Mouse (Mus musculus) forebrain, embryonic 13.5 days (tissue): ENCODE data around the gene Slc25a35. TPM values are rescaled to one million over a fixed set of nuclear protein-coding genes. Genes with fewer than 3 reads are reported as not detected.
"Not testable (repeated sequence)": the region's sequence is repeated elsewhere in the genome, so short reads cannot be mapped to it uniquely, and the experiment has no call there.

Source experiments
- ATAC-seq: fragments of 200-750 bp; cut with Nextera tagmentation; 2 replicates; pipeline ENCODE4 v1.8.0; 2017
- H3K27ac ChIP-seq: fragments of 300-500 bp; sonication (generic); 2 replicates; pipeline ENCODE4 v1.5.1; 2015; ENCODE audit warnings: inconsistent platforms, mild to moderate bottlenecking, moderate library complexity
- H3K27me3 ChIP-seq: fragments of 300-500 bp; sonication (generic); 2 replicates; pipeline ENCODE4 v1.6.1; 2015; ENCODE audit warnings: mild to moderate bottlenecking, inconsistent platforms
- H3K36me3 ChIP-seq: fragments of 300-500 bp; sonication (generic); 2 replicates; pipeline ENCODE4 v1.6.1; 2015; ENCODE audit warnings: mild to moderate bottlenecking, inconsistent platforms; ENCODE audit not compliant: poor library complexity, severe bottlenecking
- H3K4me1 ChIP-seq: fragments of 300-500 bp; sonication (generic); 2 replicates; pipeline ENCODE4 v1.6.1; 2015; ENCODE audit warnings: inconsistent platforms
- H3K4me2 ChIP-seq: fragments of 300-500 bp; sonication (generic); 2 replicates; pipeline ENCODE4 v1.6.1; 2015; ENCODE audit warnings: inconsistent platforms, mild to moderate bottlenecking, moderate library complexity
- H3K4me3 ChIP-seq: fragments of 300-500 bp; sonication (generic); 2 replicates; pipeline ENCODE4 v1.5.1; 2015; ENCODE audit warnings: mild to moderate bottlenecking, inconsistent platforms
- H3K9ac ChIP-seq: fragments of 300-500 bp; sonication (generic); 2 replicates; pipeline ENCODE4 v1.6.1; 2015; ENCODE audit warnings: mild to moderate bottlenecking, inconsistent platforms
- H3K9me3 ChIP-seq: fragments of 300-500 bp; sonication (generic); replicated peaks from 2 replicates; pipeline ENCODE4 v1.6.1; 2016; ENCODE audit warnings: inconsistent platforms
- WGBS: fragments of 180-500 bp; shearing (Covaris S2); methylation state at CpG from one replicate; pipeline ENCODE4 v1.1.7; 2015; 5-methylcytosine and 5-hydroxymethylcytosine counted together
- polyA plus RNA-seq: library from polyadenylated mRNA; unstranded; fragments of >200 nt; fragmentation: Nextera tagmentation; extraction: Ambion mirVana; gene quantifications from 2 replicates; pipeline ENCODE4 v1.2.1, GENCODE M21; 2015

Gene Slc25a35
- polyA plus RNA-seq, 1 experiment from 2014 or later: 1.2 TPM

GRCm38 (mm10) chr11:68963405-68963804, 4.5 kb upstream of the Slc25a35 start:
- H3K27me3 ChIP-seq: peaks cover 8% of the 10 kb centered on the region; the same call in 1 of the 2 replicates
- ATAC-seq: no peak
- H3K4me2 ChIP-seq: no peak overlapping the region
- H3K36me3 ChIP-seq: no peaks in the 10 kb centered on the region
- H3K4me1 ChIP-seq: peaks cover 10% of the 10 kb centered on the region
- H3K27ac ChIP-seq: no peak overlapping the region
- 82% methylated on average over 2 of the region's 2 CpGs for WGBS
- H3K9me3 ChIP-seq: no peaks in the 10 kb centered on the region
- no peak overlapping the region for H3K4me3 ChIP-seq
- no peak overlapping the region for H3K9ac ChIP-seq

DNA sequence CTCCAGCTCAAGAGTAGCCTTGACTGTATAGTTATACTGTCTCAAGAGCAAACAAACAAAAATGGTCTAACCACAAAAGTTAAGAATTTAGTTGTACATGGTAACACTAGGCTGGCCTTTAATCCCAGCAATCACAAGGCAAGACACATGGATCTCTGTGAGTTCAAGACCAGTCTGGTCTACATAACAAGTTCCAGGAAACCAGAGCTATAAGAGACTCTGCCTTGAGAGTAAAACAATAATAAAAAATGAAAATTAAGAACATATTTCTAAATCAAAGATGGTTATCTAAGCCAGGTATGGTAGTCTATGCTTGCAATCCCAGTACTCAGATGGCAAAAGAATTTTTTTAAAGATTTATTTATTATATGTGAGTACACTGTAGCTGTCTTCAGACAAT, 2.9 kb upstream of the Slc25a35 start:
- Histone ChIP-seq H3K27ac (no peak overlapping the region), H3K36me3 (no peaks in the 10 kb centered on the region), H3K4me1 (peaks cover 13% of the 10 kb centered on the region), H3K27me3 (peaks cover 13% of the 10 kb centered on the region; the same call in 1 of the 2 replicates), H3K9ac (no peak overlapping the region), H3K4me2 (no peak overlapping the region), H3K4me3 (no peak overlapping the region), H3K9me3 (no peaks in the 10 kb centered on the region)
- no peak for ATAC-seq

DNA sequence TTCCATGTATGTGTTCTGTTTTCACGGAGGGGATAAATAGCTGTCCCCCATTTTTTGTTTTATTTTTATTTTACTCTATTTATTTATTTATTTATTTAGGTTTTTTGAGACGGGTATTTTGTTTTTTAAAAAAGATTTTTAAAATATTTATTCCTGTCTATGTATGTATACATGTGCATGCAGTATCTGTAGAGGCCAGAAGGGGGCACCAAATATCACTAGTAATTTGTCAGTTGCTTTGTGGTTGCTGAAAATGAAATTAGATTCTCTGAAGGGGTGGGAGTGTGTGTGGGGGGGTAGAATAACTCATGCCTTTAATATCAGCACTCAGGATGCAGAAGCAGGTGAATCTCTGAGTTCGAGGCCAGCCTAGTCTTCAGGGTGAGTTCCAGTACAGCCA, 2.1 kb upstream of the Slc25a35 start:
- peaks cover 13% of the 10 kb centered on the region; the same call in 1 of the 2 replicates for H3K27me3 ChIP-seq
- H3K27ac ChIP-seq: no peak overlapping the region
- no peaks in the 10 kb centered on the region for H3K36me3 ChIP-seq
- WGBS: 32% methylated on average over 3 of the region's 3 CpGs
- no peak overlapping the region for H3K4me3 ChIP-seq
- H3K9ac ChIP-seq: no peak overlapping the region
- no peaks in the 10 kb centered on the region for H3K9me3 ChIP-seq
- H3K4me1 ChIP-seq: peaks cover 13% of the 10 kb centered on the region
- H3K4me2 ChIP-seq: no peak overlapping the region
- ATAC-seq: no peak

- Histone ChIP-seq H3K4me2 (no peak overlapping the region), H3K36me3 (no peaks in the 10 kb centered on the region), H3K4me1 (peaks cover 13% of the 10 kb centered on the region), H3K27me3 (peaks cover 13% of the 10 kb centered on the region; the same call in 1 of the 2 replicates), H3K4me3 (no peak overlapping the region), H3K9me3 (no peaks in the 10 kb centered on the region), H3K27ac (no peak overlapping the region), H3K9ac (no peak overlapping the region)
- ATAC-seq: no peak
- 46% methylated on average over 1 of the region's 1 CpGs for WGBS
These were observed 1.4 kb upstream of the Slc25a35 start for GRCm38 (mm10) chr11:68966554-68966953.

GRCm38 (mm10) chr11:68968752-68969151, 821 bp downstream of the Slc25a35 start:
- Histone ChIP-seq H3K9me3 (no peaks in the 10 kb centered on the region), H3K27me3 (peaks cover 8% of the 10 kb centered on the region; the same call in 1 of the 2 replicates), H3K27ac (no peak overlapping the region), H3K4me1 (peaks cover 20% of the 10 kb centered on the region), H3K4me3 (0 out of 2 replicates have a peak overlapping the region, but pooled peaks have one; percentile 64), H3K36me3 (no peaks in the 10 kb centered on the region), H3K4me2 (peak overlapping the region; percentile 93), H3K9ac (peak overlapping the region; percentile 35)
- WGBS: 85% methylated on average over 11 of the region's 11 CpGs
- no peak for ATAC-seq

GRCm38 (mm10) chr11:68970232-68970631, 2.3 kb downstream of the Slc25a35 start:
- 72% methylated on average over 4 of the region's 4 CpGs for WGBS
- Histone ChIP-seq H3K4me3 (no peak overlapping the region), H3K4me1 (peaks cover 20% of the 10 kb centered on the region), H3K36me3 (no peaks in the 10 kb centered on the region), H3K27ac (no peak overlapping the region), H3K27me3 (peaks cover 8% of the 10 kb centered on the region; the same call in 1 of the 2 replicates), H3K9ac (no peak overlapping the region), H3K4me2 (no peak overlapping the region), H3K9me3 (no peaks in the 10 kb centered on the region)
- no peak for ATAC-seq

DNA sequence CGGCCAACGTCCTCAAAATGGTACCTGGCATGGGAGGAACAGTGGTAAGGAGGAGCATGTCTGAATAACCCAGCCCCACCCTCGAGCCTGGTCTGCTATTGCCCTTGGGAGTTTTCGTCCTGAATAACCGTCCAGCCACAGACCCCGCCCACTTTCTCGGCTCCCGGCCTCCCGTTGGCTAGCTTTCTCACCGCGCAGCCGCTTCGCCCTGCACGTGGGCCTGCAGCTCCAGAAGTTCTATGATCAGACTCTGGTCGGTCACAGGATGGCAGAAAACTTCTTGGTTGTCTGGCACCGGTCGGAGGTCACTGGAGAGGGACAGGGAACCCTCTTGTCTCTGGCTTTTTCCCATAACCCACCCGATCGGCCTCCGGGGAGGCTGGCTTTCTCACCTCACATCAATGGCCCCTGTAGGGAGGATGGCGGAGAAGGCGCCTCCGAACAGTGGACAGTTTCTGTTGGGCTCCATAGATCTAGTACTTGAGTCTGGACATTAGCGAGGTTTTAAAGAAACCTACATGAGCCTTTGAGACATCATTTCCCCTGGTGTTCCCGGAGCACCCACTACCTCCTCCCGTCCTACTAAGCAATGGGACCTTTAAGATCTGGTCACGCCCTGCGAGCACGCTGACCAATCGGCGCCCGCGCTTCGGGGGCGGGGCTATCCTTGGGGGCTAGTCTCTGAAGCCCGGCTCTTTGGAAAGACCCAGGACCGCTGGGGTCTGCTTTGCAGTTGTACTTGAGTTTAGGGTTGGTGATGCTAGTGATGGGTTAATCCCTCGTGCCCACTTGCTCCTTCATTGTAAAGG, 5.5 kb downstream of the Slc25a35 start:
- H3K27me3 ChIP-seq, H3K36me3 ChIP-seq, H3K9me3 ChIP-seq, H3K4me1 ChIP-seq, H3K27ac ChIP-seq: not testable (repeated sequence)
- Histone ChIP-seq H3K9ac (peak overlapping the region; percentile 50), H3K4me3 (peak overlapping the region; percentile 46), H3K4me2 (peak overlapping the region; percentile 67)
- ATAC-seq: peak; percentile 93
- under 1% methylated on average over 38 of the region's 38 CpGs for WGBS

GRCm38 (mm10) chr11:68974059-68974450, 6.1 kb downstream of the Slc25a35 start:
- Histone ChIP-seq H3K9ac (0 out of 2 replicates have a peak overlapping the region, but pooled peaks have one; percentile 5), H3K4me2 (peak overlapping the region; percentile 67), H3K27ac (no peak overlapping the region), H3K36me3 (no peaks in the 10 kb centered on the region), H3K4me3 (peak overlapping the region; percentile 46), H3K27me3 (no peaks in the 10 kb centered on the region), H3K9me3 (no peaks in the 10 kb centered on the region), H3K4me1 (peaks cover 7% of the 10 kb centered on the region)
- 29% methylated on average over 6 of the region's 6 CpGs for WGBS
- no peak for ATAC-seq

DNA sequence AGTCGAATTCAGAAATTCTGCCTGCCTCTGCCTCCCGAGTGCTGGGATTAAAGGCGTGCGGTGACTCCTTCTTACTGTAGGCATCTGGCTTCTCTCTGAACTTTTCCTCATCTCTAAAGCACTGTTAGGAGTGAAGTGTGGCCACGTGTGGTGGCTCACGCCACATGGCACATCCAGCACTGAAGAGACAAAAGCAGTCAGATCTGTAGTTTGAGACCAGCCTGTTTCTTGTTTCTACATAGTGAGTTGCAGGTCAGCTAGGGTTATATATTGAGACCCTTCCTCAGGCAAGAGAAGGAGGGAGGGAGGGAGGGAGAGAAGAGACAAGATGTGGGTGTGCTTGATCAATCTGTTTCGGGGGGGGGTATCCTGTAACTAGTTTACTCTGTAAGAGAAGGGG, 7.2 kb downstream of the Slc25a35 start, which contains the start of gene Rangrf:
Rangrf (minus strand) TSS at position 101 of the 400 bp plus-strand sequence.
- 85% methylated on average over 7 of the region's 7 CpGs for WGBS
- ATAC-seq: no peak

DNA sequence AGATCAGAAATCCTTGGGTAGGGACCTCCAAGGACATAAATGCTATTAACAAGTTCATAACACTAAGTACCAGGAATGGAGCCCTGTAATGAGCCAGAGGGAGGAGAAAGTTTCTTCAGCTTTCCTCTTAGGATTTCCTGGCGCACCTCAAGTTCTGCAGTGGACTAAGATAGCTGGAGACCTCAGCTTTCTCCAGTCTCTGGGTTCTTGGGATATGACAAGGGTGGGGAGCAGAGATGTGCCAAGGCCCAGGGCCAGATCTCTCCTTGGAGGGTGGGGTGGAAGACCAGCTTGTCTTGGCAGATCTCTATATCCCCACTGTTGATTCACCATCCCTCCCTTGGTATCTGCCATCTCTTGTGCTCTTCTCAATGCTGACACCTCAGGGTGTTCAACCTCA, 7.7 kb downstream of the Slc25a35 start:
- ATAC-seq: no peak
- Histone ChIP-seq H3K36me3 (no peaks in the 10 kb centered on the region), H3K27me3 (no peaks in the 10 kb centered on the region), H3K9me3 (no peaks in the 10 kb centered on the region), H3K4me3 (no peak overlapping the region), H3K4me2 (no peak overlapping the region), H3K9ac (no peak overlapping the region), H3K27ac (no peak overlapping the region), H3K4me1 (peaks cover 7% of the 10 kb centered on the region)
- 78% methylated on average over 1 of the region's 1 CpGs for WGBS

More for the DNA sequence above, 7.2 kb downstream of the Slc25a35 start, which contains the start of gene Rangrf:
- Histone ChIP-seq H3K9ac (0 out of 2 replicates have a peak within 1 kb of the TSS, but pooled peaks have one; percentile 5), H3K4me3 (peak within 1 kb of the TSS; percentile 46), H3K36me3 (no peaks in the 10 kb centered on the region), H3K4me2 (peak within 1 kb of the TSS; percentile 67), H3K9me3 (no peaks in the 10 kb centered on the region), H3K27ac (no peak within 1 kb of the TSS), H3K27me3 (no peaks in the 10 kb centered on the region), H3K4me1 (peaks cover 7% of the 10 kb centered on the region)

DNA sequence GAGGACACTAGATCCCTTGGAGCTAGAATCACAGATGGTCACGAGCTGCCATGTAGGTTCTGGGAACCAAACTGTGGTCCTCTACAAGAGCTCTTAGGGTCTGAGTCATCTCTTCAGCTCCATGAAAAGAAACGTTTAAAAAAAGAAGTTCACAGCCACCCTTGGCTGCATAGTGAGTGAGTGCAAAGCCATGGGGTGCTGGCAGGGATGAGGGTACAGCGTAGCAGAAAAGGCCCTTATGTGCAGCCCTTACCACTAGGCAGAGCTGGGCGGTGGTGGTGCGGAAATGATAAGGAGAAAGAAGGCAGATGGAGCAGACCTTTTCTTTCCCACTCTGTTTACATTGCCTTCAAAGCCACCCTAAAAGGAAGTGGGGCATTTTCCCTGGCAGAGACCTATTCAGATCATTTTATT, 11.4 kb downstream of the Slc25a35 start:
- no peak for ATAC-seq
- no peak overlapping the region for H3K4me2 ChIP-seq
- H3K9ac ChIP-seq: no peak overlapping the region
- no peaks in the 10 kb centered on the region for H3K9me3 ChIP-seq
- no peaks in the 10 kb centered on the region for H3K4me1 ChIP-seq
- no peak overlapping the region for H3K4me3 ChIP-seq
- H3K27ac ChIP-seq: no peak overlapping the region
- H3K27me3 ChIP-seq: no peaks in the 10 kb centered on the region
- 66% methylated on average over 5 of the region's 5 CpGs for WGBS
- no peaks in the 10 kb centered on the region for H3K36me3 ChIP-seq

GRCm38 (mm10) chr11:68980919-68981318, 13.0 kb downstream of the Slc25a35 start:
- Histone ChIP-seq H3K27ac (no peak overlapping the region), H3K4me2 (no peak overlapping the region), H3K4me3 (no peak overlapping the region), H3K27me3 (no peaks in the 10 kb centered on the region), H3K9me3 (no peaks in the 10 kb centered on the region), H3K9ac (no peak overlapping the region), H3K4me1 (no peaks in the 10 kb centered on the region), H3K36me3 (peaks cover under 1% of the 10 kb centered on the region; the same call in 1 of the 2 replicates)
- 84% methylated on average over 3 of the region's 3 CpGs for WGBS
- no peak for ATAC-seq
